Comparison of ENCODE assay signal across 22 mouse cellular contexts in genomic region chr8:64397876-64398275, GRCm38 (mm10).
DNase-seq lines count a peak whose midpoint lies in the region; ATAC-seq lines count a peak whose summit lies in the region.
"Had no signal": no experiment of that assay in that cellular context is flagged by ENCODE, and none has a peak within 500 bp of the region (broad histone marks: within the 10 kb centered on the region; RNA-seq: fewer than 3 reads in every experiment).

No protein-coding gene starts in this region.

- H3K4me1 ChIP-seq in neural tube, embryonic 11.5 days (ENCODE audit: control insufficient read depth, insufficient read depth, low read length), result no peaks in the 10 kb centered on the region
- H3K4me1 ChIP-seq in neural tube, embryonic 15.5 days, result no peaks in the 10 kb centered on the region
- H3K4me1 ChIP-seq: embryonic facial prominence, embryonic 15.5 days; forebrain, embryonic 15.5 days; heart, embryonic 10.5 days; heart, embryonic 15.5 days; hindbrain, embryonic 13.5 days had no signal

- intact Hi-C loops in heart, postnatal 10 days (cut with DNase I), result no loop called here
- intact Hi-C loops in heart, postnatal 36 days (cut with DNase I), result no loop called here

- no peaks in the 10 kb centered on the region for H3K9me3 ChIP-seq in neural tube, embryonic 11.5 days (ENCODE audit: control insufficient read depth, low read length)
- no peaks in the 10 kb centered on the region for H3K9me3 ChIP-seq in neural tube, embryonic 15.5 days (replicated peaks)
- H3K9me3 ChIP-seq: embryonic facial prominence, embryonic 15.5 days; forebrain, embryonic 15.5 days; heart, embryonic 10.5 days; heart, embryonic 15.5 days; hindbrain, embryonic 13.5 days had no signal

- H3K4me3 ChIP-seq in neural tube, embryonic 11.5 days (ENCODE audit: low read depth, low read length), result no peak overlapping the region
- no peak overlapping the region for H3K4me3 ChIP-seq in neural tube, embryonic 15.5 days (replicated peaks)
- H3K4me3 ChIP-seq: embryonic facial prominence, embryonic 15.5 days; erythroblast, embryonic 14.5 days; forebrain, embryonic 15.5 days; heart, embryonic 10.5 days; heart, embryonic 15.5 days; hindbrain, embryonic 13.5 days had no signal

- ATAC-seq in neural tube, embryonic 11.5 days (ENCODE audit: insufficient read depth, low FRiP score, low TSS enrichment), result no peak
- no peak for ATAC-seq in neural tube, embryonic 15.5 days (ENCODE audit: low FRiP score)
- ATAC-seq: CD4-positive, CD25-positive, alpha-beta regulatory T cell, adult 4 months; forebrain, embryonic 15.5 days; hindbrain, postnatal 0 days had no signal

- no peaks in the 10 kb centered on the region for H3K36me3 ChIP-seq in neural tube, embryonic 11.5 days (ENCODE audit: control insufficient read depth, insufficient read depth, low read length)
- no peaks in the 10 kb centered on the region for H3K36me3 ChIP-seq in neural tube, embryonic 15.5 days
- H3K36me3 ChIP-seq: embryonic facial prominence, embryonic 15.5 days; forebrain, embryonic 15.5 days; G1E; heart, embryonic 10.5 days; heart, embryonic 15.5 days; hindbrain, embryonic 13.5 days had no signal

- H3K9ac ChIP-seq in neural tube, embryonic 11.5 days (ENCODE audit: low read length), result no peak overlapping the region
- no peak overlapping the region for H3K9ac ChIP-seq in neural tube, embryonic 15.5 days (replicated peaks)
- H3K9ac ChIP-seq: embryonic facial prominence, embryonic 15.5 days; forebrain, embryonic 15.5 days; heart, embryonic 15.5 days; hindbrain, embryonic 13.5 days had no signal

- H3K27me3 ChIP-seq in neural tube, embryonic 11.5 days (ENCODE audit: control insufficient read depth, insufficient read depth, low read length), result no peaks in the 10 kb centered on the region
- no peaks in the 10 kb centered on the region for H3K27me3 ChIP-seq in neural tube, embryonic 15.5 days (replicated peaks)
- H3K27me3 ChIP-seq: embryonic facial prominence, embryonic 15.5 days; forebrain, embryonic 15.5 days; heart, embryonic 15.5 days; hindbrain, embryonic 13.5 days had no signal

- no peak overlapping the region for H3K4me2 ChIP-seq in neural tube, embryonic 11.5 days (ENCODE audit: low read depth)
- H3K4me2 ChIP-seq in neural tube, embryonic 15.5 days, result no peak overlapping the region
- H3K4me2 ChIP-seq: embryonic facial prominence, embryonic 15.5 days; forebrain, embryonic 15.5 days; heart, embryonic 15.5 days; hindbrain, embryonic 13.5 days had no signal

- 62% methylated on average over 4 of the region's 4 CpGs for WGBS in neural tube, embryonic 11.5 days
- 80% methylated on average over 4 of the region's 4 CpGs for WGBS in neural tube, embryonic 15.5 days

- peak; percentile 4 to 6 for DNase-seq in heart, postnatal 10 days
- no peak for DNase-seq in heart, postnatal 36 days
- DNase-seq in neural tube, embryonic 11.5 days (ENCODE audit: low spot score), result peak; percentile 10
- DNase-seq in embryo, embryonic 11 days, result peak; percentile 21
- DNase-seq in right cerebral cortex, adult 18-20 months, result no peak
- no peak for DNase-seq in spleen, postnatal 36 days (ENCODE audit: low spot score in 2 of 2)
- DNase-seq: adrenal gland, postnatal 10 days; cerebellum, adult 11 months; cerebellum, adult 8-10 months; cerebellum, postnatal 14 days; gastrocnemius, postnatal 10 days; heart, postnatal 4 days had no signal

- no peak overlapping the region for H3K27ac ChIP-seq in neural tube, embryonic 11.5 days (ENCODE audit: low read depth, low read length)
- no peak overlapping the region for H3K27ac ChIP-seq in neural tube, embryonic 15.5 days (replicated peaks)
- H3K27ac ChIP-seq: embryonic facial prominence, embryonic 15.5 days; forebrain, embryonic 15.5 days; heart, embryonic 10.5 days; heart, embryonic 15.5 days; hindbrain, embryonic 13.5 days; hindbrain, postnatal 0 days had no signal

Comparison
In these comparisons a context has a peak if more than half of its experiments do, and no peak if none do; other contexts are left out.
1. DNase-seq: peak in heart, postnatal 10 days (2 of 2), neural tube, embryonic 11.5 days (single experiment) and embryo, embryonic 11 days (single experiment); none in heart, postnatal 36 days (0 of 2), right cerebral cortex, adult 18-20 months (single experiment) and spleen, postnatal 36 days (0 of 2).